Mouse (Mus musculus) ovary, postnatal 10 days (tissue): ENCODE results near the gene Gucy1b1.

ENCODE experiments used
- DNase-seq: peaks from one replicate; pipeline ENCODE4 v3.0.0; 2022; ENCODE audit warnings: low spot score

The Gucy1b1 gene

DNA sequence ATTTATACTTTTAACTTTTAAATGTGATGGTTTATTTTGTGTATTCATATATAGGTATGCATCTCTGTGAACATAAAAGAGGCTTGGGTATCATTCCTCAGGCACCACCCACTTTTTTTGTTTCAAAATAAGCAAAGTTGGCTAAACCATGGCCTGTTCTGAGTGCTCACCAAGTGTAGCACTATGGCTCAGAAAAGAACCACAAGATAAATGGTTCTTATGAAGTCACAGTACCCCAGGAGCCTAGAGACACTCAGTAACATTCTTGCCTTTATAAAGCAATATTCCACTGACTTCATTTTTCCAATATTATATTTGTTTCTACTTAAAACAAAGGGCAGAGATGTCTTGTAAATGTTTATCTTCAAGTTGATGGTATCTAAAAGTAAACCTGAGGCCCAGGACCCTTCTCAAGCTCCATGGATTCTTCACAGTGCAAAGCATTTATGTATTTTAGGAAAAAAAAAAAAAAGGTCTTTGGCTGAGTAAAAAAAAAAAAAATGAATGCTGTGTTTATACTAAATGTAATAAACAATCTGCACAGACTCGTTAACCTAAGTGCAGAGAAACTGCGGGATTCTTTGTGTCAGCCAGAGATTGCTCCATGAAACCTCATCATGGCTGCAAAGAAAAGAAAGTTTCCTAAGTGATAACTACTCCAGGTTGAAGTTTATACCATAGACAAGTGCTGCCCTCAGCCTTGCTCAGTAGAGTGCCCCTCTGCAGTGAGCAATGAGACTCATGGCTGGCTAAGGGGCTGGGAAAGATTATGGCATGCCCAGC, 38.0 kb downstream of the Gucy1b1 start:
- no peak for DNase-seq

DNA sequence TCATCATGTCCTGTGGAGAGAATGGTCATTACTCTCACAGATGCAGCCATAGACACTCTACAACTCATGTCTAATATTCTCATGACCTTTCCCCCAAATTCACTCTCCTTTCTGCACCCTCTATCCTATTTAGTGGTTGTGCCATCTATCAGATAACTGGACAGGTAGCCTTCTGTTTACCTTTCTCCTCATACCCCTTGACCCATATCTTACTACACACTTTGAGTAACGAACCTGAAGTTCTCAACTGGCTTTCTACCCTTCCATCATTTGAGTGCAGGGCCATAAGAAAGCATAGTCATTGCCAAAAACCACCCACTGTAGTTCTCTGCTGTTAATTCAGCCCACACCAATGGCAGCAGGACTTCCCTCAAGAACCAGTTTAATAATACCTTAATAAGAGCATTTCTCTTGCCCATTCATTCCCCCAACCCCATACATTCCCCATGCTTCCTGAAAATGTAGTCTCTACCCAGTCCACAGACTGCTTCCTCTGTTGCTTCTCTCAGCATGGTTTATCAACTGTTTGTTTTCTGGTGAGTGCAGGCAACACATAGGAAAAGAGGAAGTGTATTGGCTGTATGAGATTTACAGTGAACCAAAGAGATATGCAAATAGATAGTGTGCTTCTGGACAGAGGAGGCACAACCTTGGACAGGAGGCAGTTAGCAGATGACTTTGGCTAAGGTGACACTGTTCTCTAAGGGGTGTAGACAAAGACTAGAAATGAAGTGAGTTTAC, 44.3 kb downstream of the Gucy1b1 start:
- no peak for DNase-seq

DNA sequence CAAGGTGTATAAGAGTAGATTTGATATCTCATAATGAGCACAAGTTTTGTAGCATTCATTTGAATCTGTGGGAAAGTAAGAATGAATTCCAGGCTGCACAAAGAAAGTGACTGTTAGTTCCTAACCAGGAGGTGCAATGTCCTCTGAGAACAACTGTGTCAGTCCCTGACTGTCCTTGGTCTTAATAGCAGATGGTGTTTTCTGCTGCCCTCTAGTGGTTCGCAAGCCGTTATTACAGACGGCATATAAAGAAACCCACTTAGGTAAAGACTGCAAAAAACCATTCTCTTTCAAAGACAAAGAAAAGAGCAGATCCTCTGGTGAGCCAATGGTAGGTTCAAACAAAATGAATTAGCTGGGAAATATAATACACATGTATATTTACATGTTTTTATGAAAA, 45.3 kb downstream of the Gucy1b1 start:
- no peak for DNase-seq

DNA sequence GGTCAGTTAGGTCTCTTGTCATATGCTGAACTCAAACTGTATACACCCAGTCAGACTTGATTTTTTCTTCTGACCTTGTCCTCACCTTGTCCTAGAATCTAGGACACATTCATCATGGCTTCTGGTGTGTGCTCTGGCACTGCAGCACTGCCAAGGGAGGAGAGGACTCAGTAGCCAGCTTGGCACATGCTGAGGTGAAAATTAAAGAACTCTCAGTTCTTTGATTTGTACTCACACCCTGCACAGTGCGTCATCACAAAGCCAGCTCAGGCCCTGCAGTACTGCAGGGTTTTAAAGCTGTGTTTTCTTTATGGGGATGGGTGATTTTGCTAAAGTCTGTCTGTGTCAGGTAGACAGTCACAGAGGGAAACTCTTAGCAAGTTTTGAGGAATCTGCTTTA, 47.2 kb downstream of the Gucy1b1 start:
- DNase-seq: no peak

DNA sequence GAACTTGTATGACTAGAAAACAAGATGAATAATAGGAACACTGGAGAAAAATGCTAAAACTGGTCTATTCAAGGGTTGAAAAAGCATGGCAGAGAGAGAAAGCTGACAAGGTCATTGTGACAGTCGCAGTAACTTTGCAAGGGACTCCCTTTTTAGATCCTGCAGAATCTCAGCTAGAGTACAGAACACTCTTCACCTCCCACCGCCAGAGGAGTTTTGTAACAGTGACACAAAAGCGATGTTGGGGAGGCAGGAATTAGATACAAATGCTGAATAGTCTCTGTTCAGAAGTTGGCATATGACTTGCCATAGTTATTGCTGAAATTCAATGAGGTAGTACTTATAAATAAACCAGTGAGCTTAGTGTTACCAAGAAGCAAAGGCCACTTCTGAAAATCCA, 51.4 kb downstream of the Gucy1b1 start:
- no peak for DNase-seq

DNA sequence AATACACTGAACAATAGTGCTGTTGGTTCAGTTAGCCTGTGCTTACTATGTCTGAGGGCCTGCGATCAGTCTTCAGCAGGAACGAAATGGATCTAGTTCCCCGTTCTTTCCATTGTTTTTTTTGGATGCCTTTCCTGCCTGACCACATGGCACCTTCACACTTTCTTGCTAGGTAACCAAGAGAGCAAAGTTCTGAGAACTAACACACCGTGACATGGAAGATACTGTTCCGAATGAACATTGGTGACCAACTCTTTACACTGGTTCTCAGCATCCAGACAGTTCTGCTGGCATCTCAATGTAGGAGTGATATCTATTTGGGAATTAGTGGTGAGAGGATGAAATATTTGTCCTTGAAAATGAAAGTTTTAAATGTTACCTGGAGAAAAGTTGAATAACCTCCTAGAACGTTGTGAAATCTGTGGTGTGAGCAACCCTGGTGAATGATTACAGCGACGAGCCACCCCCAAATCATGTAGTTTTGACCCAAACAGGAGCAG, 52.0 kb downstream of the Gucy1b1 start:
- DNase-seq: no peak

DNA sequence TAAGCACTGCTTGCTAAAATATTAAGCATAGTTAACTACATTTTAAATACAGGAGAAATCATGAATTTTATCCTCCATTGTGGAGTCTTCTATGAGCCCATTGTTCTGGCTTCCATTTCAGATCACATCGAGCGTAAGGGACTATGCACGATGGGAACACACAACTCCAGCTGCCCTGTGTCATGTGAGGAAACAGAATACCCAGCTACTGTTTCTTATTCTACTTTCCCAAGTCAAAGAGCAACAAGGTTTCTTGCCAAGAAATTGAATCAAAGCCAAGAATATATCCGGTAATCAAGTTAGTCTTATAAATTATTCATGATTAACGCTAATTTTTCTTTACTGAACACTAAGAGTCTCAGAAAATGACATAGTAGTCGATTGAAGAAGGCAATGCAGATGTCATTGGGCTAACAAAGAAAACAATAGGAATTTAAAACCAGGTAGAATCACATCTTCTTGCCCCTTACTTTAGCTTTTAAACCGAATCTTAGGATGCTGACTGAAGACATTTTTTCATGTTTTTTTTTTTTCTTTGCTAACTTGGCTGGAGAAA, 60.3 kb downstream of the Gucy1b1 start:
- DNase-seq: no peak

DNA sequence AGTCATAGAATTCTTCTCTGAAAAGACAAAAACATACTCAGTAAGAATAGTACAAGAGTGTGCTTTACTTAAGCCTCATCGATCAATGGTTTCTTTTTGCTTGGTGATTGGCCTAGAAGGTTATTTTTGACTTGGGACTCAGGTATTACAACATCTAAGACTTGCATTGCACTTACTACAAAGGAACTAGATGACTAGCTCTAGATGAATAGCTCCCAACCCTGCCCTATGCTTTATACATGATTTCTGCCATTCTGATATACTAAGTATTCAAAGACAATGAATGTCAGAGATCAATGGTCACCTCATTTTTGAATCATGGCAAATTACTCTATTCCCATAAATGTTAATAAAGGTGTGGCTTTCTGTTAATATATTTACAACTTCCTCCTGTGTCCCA, 67.5 kb downstream of the Gucy1b1 start:
- DNase-seq: no peak

DNA sequence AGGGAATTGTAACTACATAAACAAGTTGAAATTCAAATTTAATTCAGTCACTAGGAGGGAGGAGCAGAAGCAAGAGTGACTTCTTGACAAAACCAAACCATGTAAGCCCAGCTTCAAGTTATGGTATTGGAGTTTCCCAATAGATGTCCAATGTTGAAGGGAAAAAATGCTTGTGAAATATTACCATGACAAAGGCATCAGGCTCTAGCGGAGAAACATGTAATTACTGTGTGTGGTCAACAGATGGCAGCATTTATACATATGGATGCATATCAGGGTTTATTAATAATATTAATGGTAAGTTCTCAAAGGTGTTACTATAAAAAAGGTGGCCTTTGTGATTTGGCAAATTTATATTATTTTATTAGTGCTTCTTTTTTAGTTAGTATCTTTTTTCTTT, 78.5 kb downstream of the Gucy1b1 start:
- DNase-seq: no peak

DNA sequence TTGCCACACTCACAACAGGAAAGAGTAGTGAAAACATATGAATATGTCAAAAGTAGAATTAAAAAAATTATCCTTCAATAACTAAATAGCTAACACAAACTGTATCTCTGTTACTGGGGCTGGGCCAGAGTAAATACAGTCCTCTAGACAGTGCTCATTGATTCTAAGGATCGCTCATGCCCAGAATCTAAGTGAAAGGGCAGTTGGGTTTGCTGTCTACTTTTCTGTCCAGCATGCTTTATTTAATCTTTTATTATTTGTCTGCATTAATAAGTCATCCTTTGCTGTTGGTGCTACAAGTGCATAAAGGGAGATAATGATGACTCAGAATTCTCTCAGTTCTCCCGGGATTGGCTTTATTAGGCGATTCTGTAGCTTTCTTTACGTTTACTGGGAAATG, 79.1 kb downstream of the Gucy1b1 start:
- DNase-seq: no peak

DNA sequence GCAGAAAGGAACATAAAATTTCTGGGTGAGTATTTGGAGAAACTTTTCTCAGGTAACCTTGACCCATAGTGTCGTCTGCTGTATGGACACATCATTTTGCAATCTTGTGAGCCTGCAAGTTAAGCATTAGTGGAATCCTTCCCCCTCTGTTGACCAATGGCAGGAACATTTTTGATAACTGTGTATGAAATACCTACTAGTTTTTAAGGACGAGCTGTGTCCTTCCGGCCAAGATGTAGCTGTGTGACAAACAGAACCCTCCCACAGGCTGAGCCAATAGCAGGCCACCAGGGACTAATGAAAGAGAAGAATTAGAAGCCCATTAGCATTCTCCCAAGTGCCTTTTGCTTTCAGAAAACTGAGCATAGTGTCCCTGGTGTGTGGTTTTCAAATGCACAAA, 84.0 kb downstream of the Gucy1b1 start:
- no peak for DNase-seq

DNA sequence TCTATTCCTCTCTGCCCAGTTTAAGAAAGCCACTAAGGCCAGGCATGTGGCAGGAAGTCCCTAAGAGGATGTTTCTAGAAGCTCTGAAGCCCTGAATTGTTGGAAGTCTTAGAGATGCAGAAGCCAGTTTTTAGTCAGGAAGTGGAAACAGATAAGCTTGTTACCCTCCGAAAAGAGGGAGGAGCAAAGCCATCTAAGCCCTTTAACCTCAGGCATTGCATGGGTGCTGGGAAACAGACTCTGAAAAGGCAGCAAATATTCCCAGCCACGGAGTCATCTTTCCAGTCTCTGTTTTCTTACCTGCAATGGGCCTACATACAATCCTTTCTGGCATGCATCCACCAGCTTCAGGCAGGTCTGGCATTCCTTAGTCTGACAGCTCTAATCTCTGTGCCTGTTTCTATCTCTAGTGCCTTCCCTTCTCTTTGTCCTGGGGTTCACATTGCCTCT, 84.8 kb downstream of the Gucy1b1 start:
- DNase-seq: no peak

DNA sequence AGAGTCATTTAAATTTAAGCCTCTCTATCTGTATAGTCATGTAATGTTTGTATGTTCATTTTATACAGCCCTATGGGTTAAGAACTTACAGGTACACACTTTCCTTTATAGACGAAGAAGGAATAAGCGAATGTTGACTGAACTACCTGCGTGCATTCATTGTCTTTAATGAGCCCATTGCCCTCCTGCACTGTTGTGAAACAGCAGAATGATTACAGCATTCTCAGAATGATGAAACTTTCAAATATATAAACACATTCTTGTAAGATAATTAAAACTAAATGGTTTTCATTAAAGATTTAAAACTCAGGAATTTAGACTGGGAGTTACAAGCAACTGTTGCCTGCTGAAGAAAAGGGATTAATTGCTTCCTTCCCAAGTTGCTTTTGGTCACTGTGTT, 86.9 kb downstream of the Gucy1b1 start:
- no peak for DNase-seq

DNA sequence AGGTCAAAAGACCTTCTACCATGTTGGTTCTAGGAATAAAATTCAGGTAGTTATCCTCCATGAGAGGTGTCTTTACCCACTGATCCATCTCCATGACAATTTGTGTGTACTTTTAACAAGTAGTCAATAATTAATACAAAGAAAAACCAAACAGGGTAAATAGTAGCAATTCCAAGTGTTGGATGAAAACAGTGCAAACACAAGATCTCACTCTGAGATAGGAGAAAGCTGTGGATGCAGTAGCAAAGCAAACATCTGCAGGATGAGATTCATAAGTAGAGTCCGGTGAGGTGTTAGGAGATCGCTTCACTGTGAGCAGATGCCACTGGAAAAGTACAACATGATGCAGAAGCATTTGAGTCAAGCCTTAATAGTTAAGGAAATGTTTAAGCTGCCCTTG, 88.4 kb downstream of the Gucy1b1 start:
- DNase-seq: no peak

DNA sequence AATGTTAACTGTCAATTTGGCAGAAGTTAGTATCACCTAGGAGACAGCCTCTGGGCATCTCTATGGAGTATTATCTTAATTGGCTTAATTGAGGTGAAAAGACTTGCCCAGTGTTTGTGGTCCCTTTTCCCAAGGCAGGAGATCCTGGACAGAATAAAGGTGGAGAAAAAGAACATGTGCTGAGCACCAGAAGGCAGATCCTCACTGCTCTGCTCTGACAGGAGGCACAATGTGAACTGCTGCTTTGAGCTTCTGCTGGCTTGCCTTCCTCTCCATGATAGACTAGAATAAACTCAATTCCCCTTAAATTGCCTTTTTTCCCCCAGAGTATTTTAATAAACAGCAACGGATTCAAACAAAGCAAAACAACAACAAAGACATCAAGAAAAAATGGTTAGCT, 89.4 kb downstream of the Gucy1b1 start:
- DNase-seq: no peak

DNA sequence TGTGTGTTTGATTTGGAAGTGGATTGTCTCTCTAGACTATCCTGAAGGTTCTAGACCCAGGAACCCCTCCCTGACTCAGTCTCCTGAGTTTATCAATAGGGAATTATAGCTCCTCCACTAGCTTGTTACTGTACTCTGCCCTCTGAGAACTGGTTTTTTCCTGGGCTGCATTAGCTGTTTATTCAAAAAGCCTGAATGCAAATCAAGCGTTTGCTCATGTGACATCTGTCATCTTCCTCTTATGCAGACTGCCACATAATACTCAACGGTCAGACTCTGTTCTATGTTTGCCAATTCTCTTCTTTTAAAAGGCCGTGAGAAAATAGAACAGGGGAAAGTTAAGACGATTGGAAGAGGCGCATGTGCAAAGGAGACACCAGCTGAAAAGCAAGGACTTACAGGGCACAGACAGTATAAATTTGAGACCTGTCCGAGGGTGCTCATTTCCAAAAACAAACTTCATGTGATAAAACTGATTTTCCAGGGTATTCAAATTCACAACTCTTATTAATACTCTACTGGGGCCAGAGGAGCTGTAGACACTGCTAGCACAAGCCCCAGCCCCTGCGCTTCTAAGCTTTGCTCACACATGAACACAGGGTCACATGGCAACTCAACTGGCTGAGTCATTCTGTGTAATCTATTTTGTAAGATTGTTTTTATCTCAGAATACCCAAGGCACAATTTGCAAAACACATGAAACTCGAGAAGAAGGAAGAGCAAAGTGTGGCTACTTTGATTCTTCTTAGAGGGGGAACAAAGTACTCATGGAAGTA, 91.2 kb downstream of the Gucy1b1 start:
- no peak for DNase-seq
